Mouse (Mus musculus): Measurements from ENCODE around the gene Mitf. TPM values are rescaled to one million over a fixed set of nuclear protein-coding genes. Genes with fewer than 3 reads are reported as not detected.
A peak's percentile ranks its signal among the peaks of the same experiment; 100 is the strongest.

Mitf gene
- polyA plus RNA-seq, 1 experiment from 2014 or later: 26.4 TPM

- Histone ChIP-seq H3K9ac (ENCODE audit: low read length) (no peak overlapping the region; the same call in 1 of the 2 replicates), H3K4me2 (ENCODE audit: low read length) (peak overlapping the region; percentile 28), H3K36me3 (ENCODE audit: control insufficient read depth, insufficient read depth, low read length) (no peaks in the 10 kb centered on the region), H3K4me1 (ENCODE audit: control insufficient read depth in 2 of 2, insufficient read depth in 2 of 2, low read length in 2 of 2) (peaks cover 25 to 67% of the 10 kb centered on the region in 2 experiments), H3K9me3 (ENCODE audit: control insufficient read depth, low read length) (no peaks in the 10 kb centered on the region), H3K27ac (replicated peaks in 1 of 2; ENCODE audit: control insufficient read depth in 1 of 2, insufficient read depth in 1 of 2, low read depth in 2 of 2, low read length in 2 of 2) (peak overlapping the region; percentile 88 to 91), H3K27me3 (ENCODE audit: control insufficient read depth, insufficient read depth, low read length) (no peaks in the 10 kb centered on the region), H3K4me3 (ENCODE audit: control insufficient read depth in 1 of 2, insufficient read depth in 1 of 2, low read depth in 1 of 2, low read length in 2 of 2) (no peak overlapping the region)
- WGBS: 8% methylated on average over 5 of the region's 5 CpGs
- ATAC-seq (ENCODE audit: insufficient number of reproducible peaks, insufficient read depth, low FRiP score, low read depth): 0 out of 2 replicates have a peak, but pooled peaks have one; percentile 73
These were observed 73.5 kb downstream of the Mitf start for GRCm38 (mm10) chr6:97880363-97880762.

DNA sequence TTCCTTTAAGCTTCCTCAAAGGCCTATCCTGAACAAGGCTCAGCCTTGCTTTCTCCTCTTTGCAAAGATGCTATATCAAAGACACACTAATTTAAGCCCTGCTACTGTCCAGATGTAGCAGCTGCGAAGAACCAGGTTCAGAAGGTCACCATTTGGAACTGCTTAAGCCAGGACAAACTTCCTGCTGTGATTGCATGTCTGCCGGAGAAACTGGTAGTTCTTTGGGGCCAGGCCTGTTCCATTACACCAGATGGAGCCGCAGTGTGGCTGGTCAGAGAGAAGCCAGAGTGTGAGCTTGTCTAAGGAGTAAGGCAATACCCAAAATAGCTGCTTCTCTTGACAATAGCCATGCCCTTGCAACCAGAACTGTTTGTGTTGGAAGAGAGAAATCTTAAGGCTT lies 75.1 kb downstream of the Mitf start:
- no peaks in the 10 kb centered on the region for H3K9me3 ChIP-seq (ENCODE audit: control insufficient read depth, low read length)
- H3K4me2 ChIP-seq (ENCODE audit: low read length): peak overlapping the region; percentile 9; the same call in 1 of the 2 replicates
- H3K36me3 ChIP-seq (ENCODE audit: control insufficient read depth, insufficient read depth, low read length): no peaks in the 10 kb centered on the region
- no peak overlapping the region for H3K4me3 ChIP-seq (ENCODE audit: control insufficient read depth in 1 of 2, insufficient read depth in 1 of 2, low read depth in 1 of 2, low read length in 2 of 2)
- no peak overlapping the region for H3K9ac ChIP-seq (ENCODE audit: low read length)
- peak overlapping the region; percentile 86 to 90 for H3K27ac ChIP-seq (replicated peaks in 1 of 2; ENCODE audit: control insufficient read depth in 1 of 2, insufficient read depth in 1 of 2, low read depth in 2 of 2, low read length in 2 of 2)
- H3K27me3 ChIP-seq (ENCODE audit: control insufficient read depth, insufficient read depth, low read length): no peaks in the 10 kb centered on the region
- peak; percentile 55 for ATAC-seq (ENCODE audit: insufficient number of reproducible peaks, insufficient read depth, low FRiP score, low read depth)
- WGBS: 4% methylated on average over 3 of the region's 3 CpGs
- peaks cover 28 to 68% of the 10 kb centered on the region in 2 experiments for H3K4me1 ChIP-seq (ENCODE audit: control insufficient read depth in 2 of 2, insufficient read depth in 2 of 2, low read length in 2 of 2)

DNA sequence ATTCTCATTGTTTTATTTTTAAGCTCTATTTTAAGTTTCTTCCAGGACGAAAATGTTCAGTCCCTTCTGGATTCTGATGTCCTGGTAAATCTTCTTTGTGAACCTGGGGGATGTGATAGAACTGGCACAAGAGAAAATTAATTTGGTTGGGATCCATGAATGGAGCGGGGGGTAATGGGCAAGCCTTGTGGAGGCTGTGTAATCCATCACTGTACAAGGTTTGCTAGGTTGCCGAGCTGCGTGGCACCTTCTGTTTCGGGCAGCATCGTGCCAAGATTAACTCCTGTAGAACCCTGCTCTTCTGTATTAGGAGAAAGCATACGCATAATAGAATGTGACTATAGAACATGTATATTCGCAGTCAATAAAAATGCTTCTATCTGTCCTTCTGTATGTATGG lies 76.1 kb downstream of the Mitf start:
- 66% methylated on average over 8 of the region's 8 CpGs for WGBS
- no peaks in the 10 kb centered on the region for H3K36me3 ChIP-seq (ENCODE audit: control insufficient read depth, insufficient read depth, low read length)
- peaks cover 26 to 64% of the 10 kb centered on the region in 2 experiments for H3K4me1 ChIP-seq (ENCODE audit: control insufficient read depth in 2 of 2, insufficient read depth in 2 of 2, low read length in 2 of 2)
- no peak overlapping the region for H3K9ac ChIP-seq (ENCODE audit: low read length)
- no peak for ATAC-seq (ENCODE audit: insufficient number of reproducible peaks, insufficient read depth, low FRiP score, low read depth)
- no peak overlapping the region for H3K4me3 ChIP-seq (ENCODE audit: control insufficient read depth in 1 of 2, insufficient read depth in 1 of 2, low read depth in 1 of 2, low read length in 2 of 2)
- peak overlapping the region; percentile 19; the same call in 1 of the 2 replicates for H3K4me2 ChIP-seq (ENCODE audit: low read length)
- H3K27me3 ChIP-seq (ENCODE audit: control insufficient read depth, insufficient read depth, low read length): no peaks in the 10 kb centered on the region
- H3K9me3 ChIP-seq (ENCODE audit: control insufficient read depth, low read length): no peaks in the 10 kb centered on the region
- peak overlapping the region; percentile 83 to 88 for H3K27ac ChIP-seq (replicated peaks in 1 of 2; ENCODE audit: control insufficient read depth in 1 of 2, insufficient read depth in 1 of 2, low read depth in 2 of 2, low read length in 2 of 2)

- H3K36me3 ChIP-seq (ENCODE audit: control insufficient read depth, insufficient read depth, low read length): no peaks in the 10 kb centered on the region
- peak; percentile 68 for ATAC-seq (ENCODE audit: insufficient number of reproducible peaks, insufficient read depth, low FRiP score, low read depth)
- WGBS: 13% methylated on average over 2 of the region's 2 CpGs
- no peaks in the 10 kb centered on the region for H3K27me3 ChIP-seq (ENCODE audit: control insufficient read depth, insufficient read depth, low read length)
- H3K4me1 ChIP-seq (ENCODE audit: control insufficient read depth in 2 of 2, insufficient read depth in 2 of 2, low read length in 2 of 2): peaks cover 23 to 59% of the 10 kb centered on the region in 2 experiments
- peak overlapping the region; percentile 19; the same call in 1 of the 2 replicates for H3K4me2 ChIP-seq (ENCODE audit: low read length)
- H3K4me3 ChIP-seq (ENCODE audit: control insufficient read depth in 1 of 2, insufficient read depth in 1 of 2, low read depth in 1 of 2, low read length in 2 of 2): no peak overlapping the region
- H3K9ac ChIP-seq (ENCODE audit: low read length): no peak overlapping the region
- H3K27ac ChIP-seq (replicated peaks in 1 of 2; ENCODE audit: control insufficient read depth in 1 of 2, insufficient read depth in 1 of 2, low read depth in 2 of 2, low read length in 2 of 2): peak overlapping the region; percentile 83 to 88
- H3K9me3 ChIP-seq (ENCODE audit: control insufficient read depth, low read length): no peaks in the 10 kb centered on the region
These were observed 76.6 kb downstream of the Mitf start for GRCm38 (mm10) chr6:97883496-97883895.

DNA sequence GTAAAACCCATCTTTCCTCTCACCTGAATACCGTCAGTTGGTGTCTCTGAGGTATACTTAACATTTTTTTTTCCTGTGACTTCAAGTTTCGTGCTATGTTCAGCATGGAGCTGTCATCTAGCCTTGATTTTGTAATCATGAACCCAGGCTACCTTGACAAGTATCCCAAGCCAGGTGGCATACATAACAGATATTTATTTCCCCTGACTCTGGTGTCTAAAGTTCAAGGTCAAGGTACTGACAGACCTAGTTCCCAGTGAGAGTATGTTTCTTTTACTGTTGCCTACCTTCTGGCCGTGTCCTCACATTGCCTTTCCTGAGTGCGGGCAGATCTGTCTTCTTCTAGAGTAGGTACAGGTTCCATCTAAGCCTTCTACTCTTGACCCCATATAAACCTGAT lies 78.1 kb downstream of the Mitf start:
- H3K27me3 ChIP-seq (ENCODE audit: control insufficient read depth, insufficient read depth, low read length): no peaks in the 10 kb centered on the region
- no peak overlapping the region for H3K4me3 ChIP-seq (ENCODE audit: control insufficient read depth in 1 of 2, insufficient read depth in 1 of 2, low read depth in 1 of 2, low read length in 2 of 2)
- H3K4me1 ChIP-seq (ENCODE audit: control insufficient read depth in 2 of 2, insufficient read depth in 2 of 2, low read length in 2 of 2): peaks cover 21 to 46% of the 10 kb centered on the region in 2 experiments
- no peak for ATAC-seq (ENCODE audit: insufficient number of reproducible peaks, insufficient read depth, low FRiP score, low read depth)
- H3K27ac ChIP-seq (replicated peaks in 1 of 2; ENCODE audit: control insufficient read depth in 1 of 2, insufficient read depth in 1 of 2, low read depth in 2 of 2, low read length in 2 of 2): 0 out of 4 replicates have a peak overlapping the region, but pooled peaks of 1 of the 2 experiments have one; percentile 26
- no peak overlapping the region for H3K4me2 ChIP-seq (ENCODE audit: low read length)
- H3K9ac ChIP-seq (ENCODE audit: low read length): no peak overlapping the region
- no peaks in the 10 kb centered on the region for H3K36me3 ChIP-seq (ENCODE audit: control insufficient read depth, insufficient read depth, low read length)
- WGBS: 76% methylated on average over 4 of the region's 4 CpGs
- H3K9me3 ChIP-seq (ENCODE audit: control insufficient read depth, low read length): no peaks in the 10 kb centered on the region

DNA sequence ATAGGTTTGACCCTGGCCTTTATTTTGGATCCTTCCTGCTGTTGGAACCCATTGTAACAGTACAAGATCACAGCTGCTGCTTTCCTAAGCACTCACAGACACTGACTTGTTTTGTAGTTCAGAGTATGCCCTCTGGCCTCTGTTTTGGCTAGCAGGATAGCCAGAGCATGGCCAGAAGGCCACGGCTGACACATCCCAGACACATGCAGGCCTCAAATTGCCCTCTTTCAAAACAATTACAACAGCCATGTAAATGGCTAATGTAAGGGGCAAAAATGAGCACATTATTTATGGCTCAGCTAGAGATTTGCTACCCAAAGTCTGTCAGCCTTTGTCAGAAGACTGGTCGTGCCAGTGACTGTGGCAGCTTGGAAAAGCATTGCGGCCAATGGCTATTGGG lies 78.8 kb downstream of the Mitf start:
- peaks cover 20 to 40% of the 10 kb centered on the region in 2 experiments for H3K4me1 ChIP-seq (ENCODE audit: control insufficient read depth in 2 of 2, insufficient read depth in 2 of 2, low read length in 2 of 2)
- no peaks in the 10 kb centered on the region for H3K36me3 ChIP-seq (ENCODE audit: control insufficient read depth, insufficient read depth, low read length)
- 0 out of 4 replicates have a peak overlapping the region, but pooled peaks of 1 of the 2 experiments have one; percentile 42 for H3K27ac ChIP-seq (replicated peaks in 1 of 2; ENCODE audit: control insufficient read depth in 1 of 2, insufficient read depth in 1 of 2, low read depth in 2 of 2, low read length in 2 of 2)
- no peak overlapping the region for H3K4me3 ChIP-seq (ENCODE audit: control insufficient read depth in 1 of 2, insufficient read depth in 1 of 2, low read depth in 1 of 2, low read length in 2 of 2)
- 71% methylated on average over 3 of the region's 3 CpGs for WGBS
- no peaks in the 10 kb centered on the region for H3K27me3 ChIP-seq (ENCODE audit: control insufficient read depth, insufficient read depth, low read length)
- no peak overlapping the region for H3K9ac ChIP-seq (ENCODE audit: low read length)
- no peak overlapping the region for H3K4me2 ChIP-seq (ENCODE audit: low read length)
- H3K9me3 ChIP-seq (ENCODE audit: control insufficient read depth, low read length): no peaks in the 10 kb centered on the region
- ATAC-seq (ENCODE audit: insufficient number of reproducible peaks, insufficient read depth, low FRiP score, low read depth): no peak

DNA sequence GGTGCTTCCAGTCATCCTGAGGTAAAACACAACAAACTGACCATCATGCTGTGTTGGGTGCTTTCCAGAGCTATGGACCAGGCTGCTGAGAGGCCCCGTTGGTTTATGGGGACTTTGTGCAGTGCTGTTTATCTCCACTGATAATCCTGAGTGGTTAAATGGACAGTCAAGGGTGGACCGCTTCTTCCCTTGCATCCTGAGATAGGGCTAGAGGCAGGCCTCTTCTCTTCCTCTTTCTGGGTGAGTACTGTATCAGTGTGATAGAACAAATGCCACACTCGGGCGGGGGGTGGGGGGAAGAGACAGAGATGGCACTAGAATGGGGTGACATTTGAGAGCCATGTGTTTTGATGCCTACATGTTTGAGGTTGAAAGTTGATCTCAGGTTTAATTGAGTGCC lies 81.0 kb downstream of the Mitf start:
- Histone ChIP-seq H3K36me3 (ENCODE audit: control insufficient read depth, insufficient read depth, low read length) (no peaks in the 10 kb centered on the region), H3K4me2 (ENCODE audit: low read length) (no peak overlapping the region), H3K27me3 (ENCODE audit: control insufficient read depth, insufficient read depth, low read length) (no peaks in the 10 kb centered on the region), H3K9ac (ENCODE audit: low read length) (no peak overlapping the region), H3K27ac (replicated peaks in 1 of 2; ENCODE audit: control insufficient read depth in 1 of 2, insufficient read depth in 1 of 2, low read depth in 2 of 2, low read length in 2 of 2) (no peak overlapping the region), H3K4me1 (ENCODE audit: control insufficient read depth in 2 of 2, insufficient read depth in 2 of 2, low read length in 2 of 2) (peaks cover 11 to 22% of the 10 kb centered on the region in 2 experiments), H3K4me3 (ENCODE audit: control insufficient read depth in 1 of 2, insufficient read depth in 1 of 2, low read depth in 1 of 2, low read length in 2 of 2) (no peak overlapping the region), H3K9me3 (ENCODE audit: control insufficient read depth, low read length) (no peaks in the 10 kb centered on the region)
- ATAC-seq (ENCODE audit: insufficient number of reproducible peaks, insufficient read depth, low FRiP score, low read depth): no peak
- 35% methylated on average over 4 of the region's 4 CpGs for WGBS

DNA sequence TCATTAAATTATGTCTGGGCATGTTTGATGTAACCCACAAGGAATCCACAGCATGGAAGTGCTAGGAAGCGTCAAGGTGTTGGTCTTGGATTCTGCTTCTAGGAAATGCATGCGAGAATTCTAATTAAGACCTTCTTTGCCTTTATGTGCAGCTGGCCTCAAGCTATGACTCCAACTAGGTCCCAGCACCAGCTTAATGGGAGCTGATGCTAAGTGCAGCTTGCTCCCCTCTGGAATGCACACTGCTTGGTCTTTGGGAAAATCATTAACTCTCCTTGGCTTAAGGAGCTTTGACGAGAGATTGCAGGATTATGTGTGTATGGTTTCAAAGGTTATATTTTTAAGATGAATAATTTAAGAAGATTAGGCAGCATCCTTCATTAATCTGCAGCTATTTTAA lies 81.7 kb downstream of the Mitf start:
- 84% methylated on average over 3 of the region's 3 CpGs for WGBS
- H3K27ac ChIP-seq (replicated peaks in 1 of 2; ENCODE audit: control insufficient read depth in 1 of 2, insufficient read depth in 1 of 2, low read depth in 2 of 2, low read length in 2 of 2): no peak overlapping the region

More for the DNA sequence above, 81.7 kb downstream of the Mitf start:
- Histone ChIP-seq H3K27me3 (ENCODE audit: control insufficient read depth, insufficient read depth, low read length) (no peaks in the 10 kb centered on the region), H3K4me2 (ENCODE audit: low read length) (no peak overlapping the region), H3K9ac (ENCODE audit: low read length) (no peak overlapping the region), H3K4me3 (ENCODE audit: control insufficient read depth in 1 of 2, insufficient read depth in 1 of 2, low read depth in 1 of 2, low read length in 2 of 2) (no peak overlapping the region), H3K4me1 (ENCODE audit: control insufficient read depth in 2 of 2, insufficient read depth in 2 of 2, low read length in 2 of 2) (peaks cover 10 to 18% of the 10 kb centered on the region in 2 experiments), H3K9me3 (ENCODE audit: control insufficient read depth, low read length) (no peaks in the 10 kb centered on the region), H3K36me3 (ENCODE audit: control insufficient read depth, insufficient read depth, low read length) (no peaks in the 10 kb centered on the region)
- ATAC-seq (ENCODE audit: insufficient number of reproducible peaks, insufficient read depth, low FRiP score, low read depth): no peak
